Mouse (Mus musculus) CH12.LX (cell line): Measurements from ENCODE around the gene Jak2. TPM values are rescaled to one million over a fixed set of nuclear protein-coding genes. Genes with fewer than 3 reads are reported as not detected.

Source experiments
- DNase-seq: peaks from one replicate; pipeline ENCODE4 v3.0.0-alpha.2; 2013; ENCODE audit errors: extremely low read depth
- H3K27ac ChIP-seq: 2 replicates; pipeline ENCODE4 v1.5.1; 2012; ENCODE audit warnings: low read depth, mild to moderate bottlenecking, control low read depth, moderate library complexity; ENCODE audit not compliant: insufficient read depth
- H3K27me3 ChIP-seq: replicated peaks from 2 replicates; pipeline ENCODE3; 2012; ENCODE audit warnings: inconsistent platforms
- H3K36me3 ChIP-seq, 2 experiments: replicated peaks in 1 of 2; 2 replicates each; pipeline versions ENCODE3 to v1.6.1; 2012; ENCODE audit warnings: inconsistent platforms in 1 of 2, low read length in 1 of 2, mild to moderate bottlenecking in 1 of 2, mixed read lengths in 1 of 2, moderate library complexity in 1 of 2; ENCODE audit not compliant: control insufficient read depth in 1 of 2, insufficient read depth in 1 of 2
- H3K4me1 ChIP-seq, 2 experiments: 2 replicates each; pipeline ENCODE4 v1.6.1; 2012; ENCODE audit warnings: inconsistent platforms in 1 of 2, moderate library complexity in 1 of 2; ENCODE audit not compliant: insufficient read depth in 2 of 2, control insufficient read depth in 1 of 2
- H3K4me2 ChIP-seq: 2 replicates; pipeline ENCODE4 v1.6.1; 2012; ENCODE audit warnings: low read depth, mild to moderate bottlenecking, control low read depth; ENCODE audit not compliant: poor library complexity, insufficient read depth, severe bottlenecking
- H3K4me3 ChIP-seq, 3 experiments: fragments of 150-350 bp in 1 of 3; sonication (generic) in 1 of 3; replicated peaks in 1 of 3; 2 replicates each; pipeline versions ENCODE3 to v1.5.1; 2011 to 2012; ENCODE audit warnings: low read depth in 2 of 3, low read length in 2 of 3, mild to moderate bottlenecking in 2 of 3, moderate library complexity in 2 of 3, control low read depth in 1 of 3, improper control_type of control experiment in 1 of 3, inconsistent platforms in 1 of 3, mixed read lengths in 1 of 3; ENCODE audit not compliant: poor library complexity in 1 of 3
- H3K79me2 ChIP-seq: replicated peaks from 2 replicates; pipeline ENCODE4 v1.6.1; 2012; ENCODE audit warnings: mild to moderate bottlenecking, moderate library complexity; ENCODE audit not compliant: control insufficient read depth, poor library complexity, insufficient read depth, severe bottlenecking; ENCODE audit errors: extremely low read depth
- H3K9ac ChIP-seq: 2 replicates; pipeline ENCODE4 v1.6.1; 2012; ENCODE audit warnings: low read depth, mild to moderate bottlenecking, control low read depth, moderate library complexity; ENCODE audit not compliant: insufficient read depth
- H3K9me3 ChIP-seq: replicated peaks from 2 replicates; pipeline ENCODE3; 2012; ENCODE audit warnings: low read length, inconsistent platforms, mixed read lengths
- BHLHE40 ChIP-seq: IDR thresholded peaks from 2 replicates; pipeline ENCODE4 v1.6.1; 2011; ENCODE audit warnings: mild to moderate bottlenecking, low read depth, low read length, improper control_type of control experiment
- CHD2 ChIP-seq: IDR thresholded peaks from 2 replicates; pipeline ENCODE4 v1.6.1; 2011; ENCODE audit warnings: low read length, improper control_type of control experiment
- CTCF ChIP-seq, 2 experiments: IDR thresholded peaks in 1 of 2; conservative IDR thresholded peaks in 1 of 2; 2 replicates each; pipeline ENCODE4 v1.5.1; 2011 to 2012; ENCODE audit warnings: low read depth in 2 of 2, low read length in 2 of 2, improper control_type of control experiment in 1 of 2, inconsistent platforms in 1 of 2, mild to moderate bottlenecking in 1 of 2, moderate library complexity in 1 of 2
- E2F4 ChIP-seq: IDR thresholded peaks from 2 replicates; pipeline ENCODE4 v1.6.1; 2011; ENCODE audit warnings: low read depth, low read length, improper control_type of control experiment; ENCODE audit not compliant: insufficient replicate concordance
- ELF1 ChIP-seq: IDR thresholded peaks from 2 replicates; pipeline ENCODE4 v1.6.1; 2014; ENCODE audit warnings: low read depth, mild to moderate bottlenecking, inconsistent platforms, low read length, improper control_type of control experiment
- EP300 ChIP-seq: IDR thresholded peaks from 2 replicates; pipeline ENCODE4 v1.6.1; 2011; ENCODE audit warnings: low read length, improper control_type of control experiment
- GABPA ChIP-seq: IDR thresholded peaks from 2 replicates; pipeline ENCODE4 v1.6.1; 2012; ENCODE audit warnings: low read depth, low read length, improper control_type of control experiment, inconsistent platforms; ENCODE audit not compliant: insufficient replicate concordance
- HCFC1 ChIP-seq: IDR thresholded peaks from 2 replicates; pipeline ENCODE4 v1.6.1; 2012; ENCODE audit warnings: low read depth, mild to moderate bottlenecking, inconsistent platforms, low read length, improper control_type of control experiment
- IRF4 ChIP-seq: IDR thresholded peaks from 2 replicates; pipeline ENCODE4 v1.6.1; 2014; ENCODE audit warnings: low read depth, mild to moderate bottlenecking, inconsistent platforms, low read length, improper control_type of control experiment
- JUN ChIP-seq: IDR thresholded peaks from 2 replicates; pipeline ENCODE4 v1.6.1; 2011; ENCODE audit warnings: low read depth, mild to moderate bottlenecking, low read length, improper control_type of control experiment, moderate library complexity; ENCODE audit not compliant: insufficient read depth
- KAT2A ChIP-seq: IDR thresholded peaks from 2 replicates; pipeline ENCODE4 v1.6.1; 2012; ENCODE audit warnings: low read length, improper control_type of control experiment, inconsistent platforms; ENCODE audit not compliant: insufficient replicate concordance
- MAX ChIP-seq: IDR thresholded peaks from 2 replicates; pipeline ENCODE4 v1.6.1; 2011; ENCODE audit warnings: low read length, improper control_type of control experiment
- MAZ ChIP-seq: IDR thresholded peaks from 2 replicates; pipeline ENCODE4 v1.6.1; 2012; ENCODE audit warnings: low read depth, mild to moderate bottlenecking, inconsistent platforms, low read length, improper control_type of control experiment, moderate library complexity
- MXI1 ChIP-seq: IDR thresholded peaks from 2 replicates; pipeline ENCODE4 v1.6.1; 2011; ENCODE audit warnings: mild to moderate bottlenecking, low read depth, low read length, improper control_type of control experiment
- NELFE ChIP-seq: IDR thresholded peaks from 2 replicates; pipeline ENCODE4 v1.6.1; 2011; ENCODE audit warnings: low read depth, low read length, improper control_type of control experiment
- NRF1 ChIP-seq: IDR thresholded peaks from 2 replicates; pipeline ENCODE4 v1.6.1; 2014; ENCODE audit warnings: low read depth, mild to moderate bottlenecking, inconsistent platforms, low read length, improper control_type of control experiment, moderate library complexity
- POLR2A ChIP-seq: IDR thresholded peaks from 2 replicates; pipeline ENCODE4 v1.6.1; 2011; ENCODE audit warnings: low read depth, mild to moderate bottlenecking, improper control_type of control experiment, low read length
- TBP ChIP-seq: conservative IDR thresholded peaks from 2 replicates; pipeline ENCODE4 v1.6.1; 2011; ENCODE audit warnings: low read depth, low read length, improper control_type of control experiment
- UBTF ChIP-seq: IDR thresholded peaks from 2 replicates; pipeline ENCODE4 v1.6.1; 2012; ENCODE audit warnings: low read depth, mild to moderate bottlenecking, inconsistent platforms, low read length, improper control_type of control experiment, moderate library complexity
- USF1 ChIP-seq: IDR thresholded peaks from 2 replicates; pipeline ENCODE4 v1.6.1; 2014; ENCODE audit warnings: low read depth, mild to moderate bottlenecking, inconsistent platforms, low read length, improper control_type of control experiment
- ZKSCAN1 ChIP-seq: IDR thresholded peaks from 2 replicates; pipeline ENCODE4 v1.6.1; 2012; ENCODE audit warnings: low read depth, inconsistent platforms, low read length, improper control_type of control experiment, borderline replicate concordance
- ZMIZ1 ChIP-seq: IDR thresholded peaks from 2 replicates; pipeline ENCODE4 v1.6.1; 2012; ENCODE audit warnings: low read depth, mild to moderate bottlenecking, inconsistent platforms, low read length, improper control_type of control experiment
- ZNF384 ChIP-seq: IDR thresholded peaks from 2 replicates; pipeline ENCODE4 v1.6.1; 2012; ENCODE audit warnings: low read depth, low read length, improper control_type of control experiment, inconsistent platforms
- dilution Hi-C: fragments of 300-500 bp; cut with MboI; formaldehyde crosslinking; loops from 2 replicates; pipeline ENCODE4 v1.14.3; 2020; ENCODE audit warnings: low sequenced_read_pairs; ENCODE audit not compliant: extremely low pct_unique_long_range_greater_than_20kb, extremely low pct_ligation_motif_present
- in situ Hi-C: fragments of 300-500 bp; cut with MboI; formaldehyde crosslinking; loops from 3 replicates; pipeline ENCODE4 v1.14.3; 2019; ENCODE audit warnings: low sequenced_read_pairs, low pct_ligation_motif_present, low pct_unique_long_range_greater_than_20kb, mixed read lengths
- polyA plus RNA-seq: library from polyadenylated mRNA; unstranded; fragments of >175 nt; gene quantifications from 2 replicates; pipeline ENCODE4 v1.2.1, GENCODE M21; 2012; ENCODE audit warnings: low read depth; ENCODE audit not compliant: insufficient read length
- total RNA-seq, 2 experiments: library from RNA; depleted of rRNA; stranded (reverse); fragments of 300-350 nt in 1 of 2; fragments of >200 nt in 1 of 2; gene quantifications; 2 replicates each; pipeline ENCODE4 v1.2.3; 2012 to 2014

Jak2 gene
- total and polyA plus RNA-seq, 3 experiments, result 6.6 to 11.5 (median 8.4) TPM

GRCm38 (mm10) chr19:29226996-29227395, 24.6 kb upstream of the Jak2 start:
- peaks cover 0 to 17% of the 10 kb centered on the region in 2 experiments; a peak in 2 of 4 replicates for H3K4me1 ChIP-seq
- no peak for DNase-seq
- H3K4me2 ChIP-seq, result no peak overlapping the region
- H3K27me3 ChIP-seq, result no peaks in the 10 kb centered on the region
- H3K36me3 ChIP-seq, result no peaks in the 10 kb centered on the region
- H3K4me3 ChIP-seq, result no peak overlapping the region
- no peak overlapping the region for H3K27ac ChIP-seq
- dilution Hi-C loops, result no loop called here
- no peak overlapping the region for H3K9ac ChIP-seq
- H3K79me2 ChIP-seq, result no peaks in the 10 kb centered on the region
- in situ Hi-C loops, result no loop called here
- H3K9me3 ChIP-seq, result no peaks in the 10 kb centered on the region
- no peak for TF ChIP-seq UBTF
- TF ChIP-seq GABPA, result no peak
- TF ChIP-seq NRF1, result no peak
- no peak for TF ChIP-seq POLR2A
- no peak for TF ChIP-seq USF1
- TF ChIP-seq ZKSCAN1, result no peak
- TF ChIP-seq E2F4, result no peak
- no peak for TF ChIP-seq BHLHE40
- TF ChIP-seq MXI1, result no peak
- no peak for TF ChIP-seq HCFC1
- TF ChIP-seq ZNF384, result no peak
- no peak for TF ChIP-seq CTCF (conservative IDR thresholded peaks at IDR 0.05 in 1 of 2, IDR thresholded peaks at IDR 0.05 in 1 of 2; ENCODE audit: low read depth in 2 of 2, low read length in 2 of 2)
- TF ChIP-seq CHD2, result no peak
- no peak for TF ChIP-seq TBP
- TF ChIP-seq MAZ, result no peak
- no peak for TF ChIP-seq MAX

GRCm38 (mm10) chr19:29227941-29228590, 23.6 kb upstream of the Jak2 start:
- Histone ChIP-seq H3K79me2 (no peaks in the 10 kb centered on the region), H3K4me1 (peaks cover 0 to 17% of the 10 kb centered on the region in 2 experiments; a peak in 2 of 4 replicates), H3K4me2 (peak overlapping the region; percentile 17; the same call in 1 of the 2 replicates), H3K36me3 (no peaks in the 10 kb centered on the region), H3K27ac (no peak overlapping the region), H3K27me3 (no peaks in the 10 kb centered on the region), H3K9ac (no peak overlapping the region), H3K4me3 (no peak overlapping the region), H3K9me3 (no peaks in the 10 kb centered on the region)
- TF ChIP-seq KAT2A (no peak), CHD2 (peak; percentile 69), MXI1 (no peak), ELF1 (peak; percentile 33), JUN (no peak), EP300 (peak; percentile 79; the same call in 1 of the 2 replicates), ZMIZ1 (no peak), NELFE (no peak), IRF4 (peak; percentile 63)
- dilution Hi-C loops (no loop called here), in situ Hi-C loops (no loop called here)
- peak; percentile 75 for DNase-seq
